Mouse (Mus musculus): ENCODE measurements around the gene Olfr853.

Olfr853 gene

GRCm38 (mm10) chr9:19540976-19541375, at the start of gene Olfr853:
Gene Olfr853 (minus strand): TSS chr9:19541076.
- DNase-seq (ENCODE audit: low spot score), result no peak

DNA sequence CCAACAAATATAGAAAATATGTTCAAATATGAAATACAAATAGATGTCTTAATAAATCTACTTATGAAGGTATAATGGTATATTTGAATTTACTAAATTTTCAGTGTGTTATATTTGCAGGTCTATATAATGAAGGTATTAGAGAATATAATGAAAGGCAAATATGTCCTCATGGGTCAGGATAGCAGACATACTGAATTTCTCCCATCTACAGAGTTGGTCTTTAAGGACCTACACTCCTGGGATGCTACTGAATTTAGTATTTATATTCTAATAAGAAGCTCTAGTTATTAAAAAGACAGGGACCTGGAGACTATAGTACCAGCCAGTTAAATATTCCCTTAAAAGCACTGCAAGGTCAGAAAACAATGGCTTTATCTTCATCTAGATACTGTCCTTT, 41.4 kb upstream of the Olfr853 start, which contains the start of gene Olfr855:
Olfr855 (plus strand) TSS at position 301 of the 400 bp plus-strand sequence.
- DNase-seq (ENCODE audit: low spot score), result no peak

GRCm38 (mm10) chr9:19567282-19567681, 26.4 kb upstream of the Olfr853 start, which contains the start of gene Olfr854:
Gene Olfr854 (minus strand): TSS chr9:19567382.
- DNase-seq (ENCODE audit: low spot score), result no peak

GRCm38 (mm10) chr9:19492995-19493394, 47.9 kb downstream of the Olfr853 start, which contains the start of gene Olfr851:
Gene Olfr851 (plus strand): TSS chr9:19493295.
- no peak for DNase-seq (ENCODE audit: low spot score)

Data from urinary bladder, postnatal 10 days (tissue).